Mouse (Mus musculus) MEL (cell line): ENCODE data around the gene Znrf1.

ENCODE experiments used
- CHD2 ChIP-seq: IDR thresholded peaks from 2 replicates; pipeline ENCODE4 v1.6.1; 2011; ENCODE audit warnings: low read length, improper control_type of control experiment
- GATA1 ChIP-seq: IDR thresholded peaks from 2 replicates; pipeline ENCODE4 v1.6.1; 2011; ENCODE audit warnings: low read depth, low read length, improper control_type of control experiment
- KAT2A ChIP-seq: conservative IDR thresholded peaks from 2 replicates; pipeline ENCODE4 v1.6.1; 2012; ENCODE audit warnings: low read depth, low read length, improper control_type of control experiment, inconsistent platforms
- MAX ChIP-seq: IDR thresholded peaks from 2 replicates; pipeline ENCODE4 v1.6.1; 2011; ENCODE audit warnings: low read length, improper control_type of control experiment
- NELFE ChIP-seq: IDR thresholded peaks from 2 replicates; pipeline ENCODE4 v1.6.1; 2011; ENCODE audit warnings: low read depth, low read length, improper control_type of control experiment
- RAD21 ChIP-seq: IDR thresholded peaks from 2 replicates; pipeline ENCODE4 v1.6.1; 2011; ENCODE audit warnings: mild to moderate bottlenecking, low read depth, low read length, improper control_type of control experiment
- TBP ChIP-seq: IDR thresholded peaks from 2 replicates; pipeline ENCODE4 v1.8.0; 2011; ENCODE audit warnings: low read depth, low read length, improper control_type of control experiment
- TCF12 ChIP-seq: IDR thresholded peaks from 2 replicates; pipeline ENCODE4 v1.6.1; 2014; ENCODE audit warnings: low read depth, mild to moderate bottlenecking, inconsistent platforms, low read length, improper control_type of control experiment, moderate library complexity

GRCm38 (mm10) chr8:111604986-111605385, 69.1 kb downstream of the Znrf1 start:
- TF ChIP-seq TBP, result no peak
- no peak for TF ChIP-seq GATA1
- TF ChIP-seq RAD21, result no peak
- TF ChIP-seq CHD2, result no peak
- no peak for TF ChIP-seq TCF12
- no peak for TF ChIP-seq NELFE
- no peak for TF ChIP-seq KAT2A
- no peak for TF ChIP-seq MAX
